Mouse (Mus musculus) midbrain, embryonic 14.5 days (tissue): ENCODE results near the gene Sec24d. TPM values are rescaled to one million over a fixed set of nuclear protein-coding genes. Genes with fewer than 3 reads are reported as not detected.

ENCODE experiments used
- ATAC-seq: fragments of 200-750 bp; cut with Nextera tagmentation; 2 replicates; pipeline ENCODE4 v1.8.0; 2017; ENCODE audit warnings: moderate number of reproducible peaks, moderate library complexity; ENCODE audit not compliant: low FRiP score, low TSS enrichment
- DNase-seq: peaks from one replicate; pipeline ENCODE4 v3.0.0-alpha.2; 2015
- H3K27ac ChIP-seq: fragments of 300-500 bp; sonication (generic); replicated peaks from 2 replicates; pipeline ENCODE4 v1.5.1; 2014; ENCODE audit warnings: mild to moderate bottlenecking, low read depth, low read length, moderate library complexity
- H3K27me3 ChIP-seq: fragments of 300-500 bp; sonication (generic); 2 replicates; pipeline ENCODE4 v1.6.1; 2014; ENCODE audit warnings: low read length, control low read depth, mixed read lengths; ENCODE audit not compliant: control insufficient read depth, insufficient read depth
- H3K36me3 ChIP-seq: fragments of 300-500 bp; sonication (generic); 2 replicates; pipeline ENCODE4 v1.6.1; 2014; ENCODE audit warnings: low read length, control low read depth; ENCODE audit not compliant: control insufficient read depth, insufficient read depth
- H3K4me1 ChIP-seq: fragments of 300-500 bp; sonication (generic); 2 replicates; pipeline ENCODE4 v1.6.1; 2014; ENCODE audit warnings: mild to moderate bottlenecking, antibody characterized with exemption, low read length, control low read depth; ENCODE audit not compliant: control insufficient read depth, insufficient read depth
- H3K4me2 ChIP-seq: fragments of 300-500 bp; sonication (generic); 2 replicates; pipeline ENCODE4 v1.6.1; 2014; ENCODE audit warnings: mild to moderate bottlenecking, low read length, moderate library complexity
- H3K4me3 ChIP-seq: fragments of 300-500 bp; sonication (generic); replicated peaks from 2 replicates; pipeline ENCODE4 v1.5.1; 2014; ENCODE audit warnings: low read depth, low read length
- H3K9ac ChIP-seq: fragments of 300-500 bp; sonication (generic); replicated peaks from 2 replicates; pipeline ENCODE4 v1.6.1; 2014; ENCODE audit warnings: mild to moderate bottlenecking, low read length, moderate library complexity
- H3K9me3 ChIP-seq: fragments of 300-500 bp; sonication (generic); 2 replicates; pipeline ENCODE4 v1.6.1; 2016; ENCODE audit warnings: low read length, control low read depth, mixed read lengths; ENCODE audit not compliant: control insufficient read depth
- WGBS: fragments of 180-500 bp; shearing (Covaris S2); extraction: QIAGEN DNeasy Blood & Tissue Kit; methylation state at CpG from one replicate; pipeline ENCODE4 v1.1.7; 2014; 5-methylcytosine and 5-hydroxymethylcytosine counted together
- polyA plus RNA-seq: library from polyadenylated mRNA; unstranded; fragments of >200 nt; fragmentation: Nextera tagmentation; extraction: Ambion mirVana; gene quantifications from 2 replicates; pipeline ENCODE4 v1.2.1, GENCODE M21; 2014

The Sec24d gene
- polyA plus RNA-seq, 1 experiment from 2014 or later, result 12.0 TPM

DNA sequence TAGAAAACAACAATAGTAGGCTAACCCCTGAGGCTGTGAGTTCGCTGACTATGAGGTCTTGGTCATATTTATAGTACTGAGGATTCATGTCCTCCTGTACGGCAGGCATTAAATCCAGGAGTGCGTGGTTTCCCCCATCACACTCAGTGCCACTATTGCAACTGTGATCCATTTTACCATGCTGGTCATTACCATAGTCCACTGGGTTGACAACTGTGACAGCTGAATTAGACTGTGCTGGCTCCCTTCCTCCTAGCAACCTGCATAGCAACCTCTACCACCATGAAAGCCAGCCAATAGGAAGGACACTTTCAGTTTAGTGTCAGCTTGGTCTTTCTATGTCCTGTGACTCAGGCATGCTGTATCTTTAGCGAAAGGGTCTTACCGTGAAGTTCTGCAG, 17.0 kb downstream of the Sec24d start:
- no peaks in the 10 kb centered on the region for H3K9me3 ChIP-seq
- 95% methylated on average over 5 of the region's 5 CpGs for WGBS
- DNase-seq (no peak), ATAC-seq (no peak)
- no peaks in the 10 kb centered on the region for H3K27me3 ChIP-seq
- no peak overlapping the region for H3K9ac ChIP-seq
- no peak overlapping the region for H3K4me2 ChIP-seq
- H3K4me1 ChIP-seq, result no peaks in the 10 kb centered on the region
- H3K27ac ChIP-seq, result no peak overlapping the region
- H3K4me3 ChIP-seq, result no peak overlapping the region
- no peaks in the 10 kb centered on the region for H3K36me3 ChIP-seq

DNA sequence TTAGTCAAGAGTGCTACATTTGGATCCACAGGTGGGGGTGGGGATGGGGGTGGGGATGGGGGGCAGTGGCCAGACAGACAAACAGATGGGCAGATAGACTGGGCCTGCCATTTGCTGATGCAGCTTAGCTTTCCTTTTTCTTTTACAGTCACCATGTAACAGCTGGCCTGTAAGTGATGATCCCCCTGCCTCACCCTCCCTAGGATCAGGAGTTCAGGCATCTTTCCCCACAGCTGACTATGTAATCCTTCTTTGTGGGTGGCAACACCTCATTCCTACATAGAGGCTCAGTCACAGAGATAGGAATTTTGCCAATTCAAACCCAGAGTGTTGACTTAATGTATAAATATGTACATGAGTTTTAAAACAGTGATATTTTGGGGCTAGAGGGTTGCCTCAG, 18.4 kb downstream of the Sec24d start:
- H3K9me3 ChIP-seq, result no peaks in the 10 kb centered on the region
- H3K4me1 ChIP-seq, result no peaks in the 10 kb centered on the region

DNA sequence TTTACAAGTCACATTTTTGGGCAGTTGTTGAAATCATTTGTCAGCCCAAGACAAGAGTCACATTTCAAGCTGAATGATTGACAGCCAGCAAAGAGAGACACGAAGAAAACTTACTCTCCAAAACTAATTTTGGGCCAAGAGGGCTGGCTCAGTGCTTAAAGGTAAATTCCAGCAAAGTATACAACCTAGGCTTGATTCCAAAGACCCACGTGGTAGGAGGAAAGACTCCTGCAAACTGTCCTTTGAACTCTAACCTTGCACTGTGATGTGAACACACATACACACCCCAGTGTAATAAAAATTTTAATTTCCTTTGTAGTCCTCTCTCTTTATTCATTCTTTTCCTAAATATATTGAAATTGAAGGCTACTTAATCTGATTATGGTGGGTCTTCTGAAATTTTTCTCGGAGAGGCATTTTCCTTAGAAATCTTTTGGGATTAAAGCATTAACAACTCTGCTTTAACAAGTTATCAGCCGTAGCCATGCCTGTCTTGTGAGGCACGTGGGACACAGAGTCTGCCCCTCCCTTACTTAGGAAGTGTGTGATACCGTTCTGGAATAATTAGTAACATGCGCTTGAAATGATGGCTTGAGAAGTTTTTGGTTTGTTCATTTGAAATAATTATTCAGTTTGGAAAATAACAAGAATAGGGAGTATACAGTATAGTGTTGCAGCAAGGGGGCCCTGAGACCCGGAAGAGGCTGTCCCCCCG, 21.8 kb downstream of the Sec24d start:
- DNase-seq, result no peak
- 44% methylated on average over 9 of the region's 9 CpGs for WGBS

More for the DNA sequence above, 18.4 kb downstream of the Sec24d start:
- H3K27me3 ChIP-seq, result no peaks in the 10 kb centered on the region
- no peak overlapping the region for H3K27ac ChIP-seq
- ATAC-seq (no peak), DNase-seq (no peak)
- no peaks in the 10 kb centered on the region for H3K36me3 ChIP-seq
- no peak overlapping the region for H3K4me2 ChIP-seq
- H3K9ac ChIP-seq, result no peak overlapping the region
- H3K4me3 ChIP-seq, result no peak overlapping the region

DNA sequence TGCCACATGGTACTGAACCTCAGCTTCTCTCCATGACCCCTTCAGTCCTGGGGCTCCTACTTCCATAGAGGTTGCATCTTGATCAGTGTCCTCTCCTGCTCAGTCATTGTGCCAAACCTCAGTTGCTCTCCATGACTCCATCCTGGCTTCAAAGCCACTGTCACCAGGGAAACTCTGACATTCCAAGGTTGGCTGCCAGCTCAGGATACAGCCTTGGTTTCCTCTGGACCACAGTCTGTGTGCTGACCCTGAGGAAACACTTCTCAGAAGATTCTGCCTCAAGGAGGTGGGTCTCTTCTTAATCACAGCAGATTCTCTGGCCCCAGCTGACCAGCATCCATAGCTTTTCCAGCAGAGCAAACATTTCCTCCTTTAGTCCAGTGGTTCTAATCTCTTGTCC, 24.4 kb downstream of the Sec24d start:
- Histone ChIP-seq H3K9ac (no peak overlapping the region), H3K27ac (no peak overlapping the region), H3K4me2 (no peak overlapping the region), H3K4me1 (no peaks in the 10 kb centered on the region), H3K27me3 (no peaks in the 10 kb centered on the region), H3K4me3 (no peak overlapping the region), H3K36me3 (no peaks in the 10 kb centered on the region), H3K9me3 (no peaks in the 10 kb centered on the region)
- DNase-seq (no peak), ATAC-seq (no peak)

More for the DNA sequence above, 21.8 kb downstream of the Sec24d start:
- no peaks in the 10 kb centered on the region for H3K36me3 ChIP-seq
- H3K4me1 ChIP-seq, result no peaks in the 10 kb centered on the region
- no peaks in the 10 kb centered on the region for H3K9me3 ChIP-seq
- H3K4me3 ChIP-seq, result no peak overlapping the region
- H3K27me3 ChIP-seq, result no peaks in the 10 kb centered on the region
- H3K4me2 ChIP-seq, result no peak overlapping the region
- ATAC-seq, result no peak
- no peak overlapping the region for H3K27ac ChIP-seq
- H3K9ac ChIP-seq, result no peak overlapping the region

DNA sequence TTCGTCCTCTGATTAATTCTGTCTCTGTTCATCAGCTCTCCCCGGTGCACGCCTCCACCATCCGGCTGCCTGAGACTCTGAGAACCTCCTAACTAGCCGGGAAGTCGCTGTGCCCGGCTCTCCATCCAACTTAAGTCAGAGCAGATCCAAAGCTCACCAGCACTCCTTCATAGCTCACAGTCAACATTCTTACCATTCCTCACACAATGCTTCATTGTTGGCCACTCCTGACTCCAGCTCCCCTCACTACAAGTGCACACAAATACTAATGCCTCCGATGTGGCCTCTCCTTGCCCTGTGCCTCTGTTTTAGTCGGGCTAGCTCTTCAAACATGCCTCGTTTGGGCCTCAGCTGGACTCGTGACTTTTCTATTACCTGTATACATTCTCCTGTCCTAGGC, 29.4 kb downstream of the Sec24d start:
- Histone ChIP-seq H3K4me2 (no peak overlapping the region), H3K27me3 (no peaks in the 10 kb centered on the region), H3K9ac (no peak overlapping the region), H3K9me3 (no peaks in the 10 kb centered on the region), H3K4me3 (no peak overlapping the region), H3K36me3 (no peaks in the 10 kb centered on the region), H3K4me1 (no peaks in the 10 kb centered on the region), H3K27ac (no peak overlapping the region)
- ATAC-seq (no peak), DNase-seq (no peak)
- WGBS, result 72% methylated on average over 11 of the region's 11 CpGs

DNA sequence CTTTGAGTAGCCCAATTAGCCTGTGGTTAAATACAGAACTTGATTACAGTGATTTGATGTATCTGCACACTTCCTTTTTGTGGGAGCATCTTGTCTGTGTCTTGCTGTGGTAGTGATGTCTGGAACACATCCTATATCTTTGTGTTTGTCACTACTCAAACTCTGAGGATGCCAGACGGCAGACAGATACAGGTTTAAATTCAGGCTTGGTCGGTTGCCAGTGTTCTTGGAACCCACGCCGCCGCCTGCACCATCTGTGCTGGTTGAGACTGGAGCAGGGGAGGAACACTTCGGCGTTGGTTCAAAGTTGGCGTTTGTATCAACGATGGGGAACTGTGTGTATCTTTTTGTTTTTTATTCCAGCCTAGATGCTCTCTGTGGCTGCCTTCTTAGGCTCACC, 31.0 kb downstream of the Sec24d start:
- H3K27ac ChIP-seq, result no peak overlapping the region
- no peak for DNase-seq
- no peaks in the 10 kb centered on the region for H3K9me3 ChIP-seq
- no peaks in the 10 kb centered on the region for H3K36me3 ChIP-seq
- WGBS, result 91% methylated on average over 9 of the region's 9 CpGs
- no peak overlapping the region for H3K9ac ChIP-seq
- no peak overlapping the region for H3K4me2 ChIP-seq
- H3K27me3 ChIP-seq, result no peaks in the 10 kb centered on the region
- no peak overlapping the region for H3K4me3 ChIP-seq
- ATAC-seq, result no peak
- no peaks in the 10 kb centered on the region for H3K4me1 ChIP-seq

DNA sequence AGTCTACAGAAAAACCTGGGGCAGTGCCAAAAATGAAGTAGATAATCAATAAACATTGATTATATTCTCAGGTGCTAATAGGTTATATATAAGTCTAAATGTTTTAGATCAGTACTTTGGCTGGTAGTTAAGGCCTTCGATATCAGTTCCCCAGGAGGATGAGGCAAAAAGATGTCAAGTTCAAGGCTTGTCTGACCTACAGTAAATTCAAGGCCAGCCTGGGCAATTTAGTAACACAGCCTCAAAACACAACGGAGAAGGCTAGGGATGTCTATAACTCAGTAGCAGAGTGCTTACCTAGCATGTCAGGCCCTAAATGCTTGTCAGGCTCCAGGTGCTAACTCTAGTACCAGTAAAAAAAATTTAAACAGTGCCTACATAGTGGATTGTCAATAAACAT, 34.3 kb downstream of the Sec24d start:
- no peak overlapping the region for H3K27ac ChIP-seq
- no peaks in the 10 kb centered on the region for H3K36me3 ChIP-seq
- 94% methylated on average over 2 of the region's 2 CpGs for WGBS
- H3K4me3 ChIP-seq, result no peak overlapping the region
- no peak for ATAC-seq
- H3K4me2 ChIP-seq, result no peak overlapping the region
- no peak for DNase-seq
- no peaks in the 10 kb centered on the region for H3K27me3 ChIP-seq
- H3K9ac ChIP-seq, result no peak overlapping the region
- H3K9me3 ChIP-seq, result no peaks in the 10 kb centered on the region
- H3K4me1 ChIP-seq, result no peaks in the 10 kb centered on the region

DNA sequence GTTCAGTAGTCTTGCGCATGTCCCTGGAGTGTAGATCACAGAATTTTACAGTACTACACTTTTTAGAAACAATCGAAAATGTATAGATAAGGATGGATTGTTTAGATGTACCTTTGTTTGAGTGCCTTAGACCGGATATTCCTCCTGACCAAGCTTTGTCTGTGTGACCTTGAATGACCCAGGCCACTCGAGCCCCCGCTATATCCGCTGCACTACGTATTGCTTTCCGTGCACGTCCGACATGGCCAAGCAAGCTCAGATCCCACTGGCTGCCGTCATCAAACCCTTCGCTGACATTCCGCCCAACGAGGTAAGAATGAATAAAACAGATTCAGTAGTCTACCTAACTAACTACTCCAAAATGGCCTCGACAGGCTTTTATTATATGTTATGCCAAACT, 38.4 kb downstream of the Sec24d start:
- Histone ChIP-seq H3K4me2 (no peak overlapping the region), H3K27ac (no peak overlapping the region), H3K9ac (no peak overlapping the region), H3K36me3 (no peaks in the 10 kb centered on the region), H3K4me3 (no peak overlapping the region), H3K4me1 (no peaks in the 10 kb centered on the region), H3K9me3 (no peaks in the 10 kb centered on the region), H3K27me3 (no peaks in the 10 kb centered on the region)
- 93% methylated on average over 15 of the region's 15 CpGs for WGBS
- no peak for DNase-seq
- no peak for ATAC-seq

DNA sequence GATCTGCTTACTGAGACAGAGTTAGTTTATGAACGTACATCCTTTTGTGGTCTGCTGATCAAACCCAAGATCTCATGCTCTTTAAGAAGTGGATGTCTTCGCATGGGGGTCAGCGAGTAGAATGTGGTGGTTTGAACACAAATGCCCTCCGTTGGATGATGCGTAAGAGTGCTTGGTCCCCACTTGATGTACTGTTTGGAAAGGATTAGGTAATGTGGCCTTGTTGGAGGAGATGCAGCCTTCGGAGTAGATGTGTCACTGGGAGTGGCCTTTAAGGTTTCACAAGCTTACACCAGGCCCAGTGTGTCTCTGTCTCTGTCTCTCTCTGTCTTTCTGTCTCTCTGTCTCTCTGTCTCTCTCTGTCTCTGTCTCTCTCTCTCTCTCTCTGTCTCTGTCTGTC, 40.2 kb downstream of the Sec24d start:
- 98% methylated on average over 6 of the region's 6 CpGs for WGBS
- no peak overlapping the region for H3K9ac ChIP-seq
- no peak overlapping the region for H3K4me2 ChIP-seq
- H3K27me3 ChIP-seq, result no peaks in the 10 kb centered on the region
- DNase-seq (no peak), ATAC-seq (no peak)
- no peak overlapping the region for H3K27ac ChIP-seq
- no peaks in the 10 kb centered on the region for H3K9me3 ChIP-seq
- no peaks in the 10 kb centered on the region for H3K4me1 ChIP-seq
- H3K36me3 ChIP-seq, result no peaks in the 10 kb centered on the region
- no peak overlapping the region for H3K4me3 ChIP-seq
